Mouse (Mus musculus) forebrain, embryonic 14.5 days (tissue): Measurements from ENCODE around the gene Lrfn2. TPM values are rescaled to one million over a fixed set of nuclear protein-coding genes. Genes with fewer than 3 reads are reported as not detected.

Source experiments
- ATAC-seq: fragments of 200-750 bp; cut with Nextera tagmentation; 2 replicates; pipeline ENCODE4 v1.8.0; 2017; ENCODE audit warnings: mild to moderate bottlenecking, moderate library complexity
- DNase-seq: peaks from one replicate; pipeline ENCODE4 v3.0.0-alpha.2; 2015; ENCODE audit warnings: low spot score
- H3K27ac ChIP-seq: fragments of 300-500 bp; sonication (generic); 2 replicates; pipeline ENCODE4 v1.5.1; 2014; ENCODE audit warnings: low read depth, mild to moderate bottlenecking, control low read depth, low read length, moderate library complexity
- H3K27me3 ChIP-seq: fragments of 300-500 bp; sonication (generic); replicated peaks from 2 replicates; pipeline ENCODE4 v1.6.1; 2014; ENCODE audit warnings: low read length, control low read depth, mixed read lengths; ENCODE audit not compliant: control insufficient read depth, insufficient read depth
- H3K36me3 ChIP-seq: fragments of 300-500 bp; sonication (generic); 2 replicates; pipeline ENCODE4 v1.6.1; 2014; ENCODE audit warnings: low read length, control low read depth; ENCODE audit not compliant: control insufficient read depth, insufficient read depth
- H3K4me1 ChIP-seq: fragments of 300-500 bp; sonication (generic); 2 replicates; pipeline ENCODE4 v1.6.1; 2014; ENCODE audit warnings: antibody characterized with exemption, low read length, control low read depth; ENCODE audit not compliant: control insufficient read depth, insufficient read depth
- H3K4me2 ChIP-seq: fragments of 300-500 bp; sonication (generic); 2 replicates; pipeline ENCODE4 v1.6.1; 2014; ENCODE audit warnings: mild to moderate bottlenecking, control low read depth, low read length
- H3K4me3 ChIP-seq: fragments of 300-500 bp; sonication (generic); 2 replicates; pipeline ENCODE4 v1.5.1; 2014; ENCODE audit warnings: low read depth, low read length, control low read depth
- H3K9ac ChIP-seq: fragments of 300-500 bp; sonication (generic); 2 replicates; pipeline ENCODE4 v1.6.1; 2014; ENCODE audit warnings: mild to moderate bottlenecking, low read length, control low read depth, moderate library complexity
- H3K9me3 ChIP-seq: fragments of 300-500 bp; sonication (generic); replicated peaks from 2 replicates; pipeline ENCODE4 v1.6.1; 2016; ENCODE audit warnings: low read length, control low read depth, mixed read lengths; ENCODE audit not compliant: control insufficient read depth
- WGBS: fragments of 180-500 bp; shearing (Covaris S2); extraction: QIAGEN DNeasy Blood & Tissue Kit; methylation state at CpG from one replicate; pipeline ENCODE4 v1.1.7; 2014; 5-methylcytosine and 5-hydroxymethylcytosine counted together
- polyA plus RNA-seq: library from polyadenylated mRNA; unstranded; fragments of >200 nt; fragmentation: Nextera tagmentation; extraction: Ambion mirVana; gene quantifications from 2 replicates; pipeline ENCODE4 v1.2.1, GENCODE M21; 2014

Gene Lrfn2
- polyA plus RNA-seq, 1 experiment from 2014 or later = 3.5 TPM

DNA sequence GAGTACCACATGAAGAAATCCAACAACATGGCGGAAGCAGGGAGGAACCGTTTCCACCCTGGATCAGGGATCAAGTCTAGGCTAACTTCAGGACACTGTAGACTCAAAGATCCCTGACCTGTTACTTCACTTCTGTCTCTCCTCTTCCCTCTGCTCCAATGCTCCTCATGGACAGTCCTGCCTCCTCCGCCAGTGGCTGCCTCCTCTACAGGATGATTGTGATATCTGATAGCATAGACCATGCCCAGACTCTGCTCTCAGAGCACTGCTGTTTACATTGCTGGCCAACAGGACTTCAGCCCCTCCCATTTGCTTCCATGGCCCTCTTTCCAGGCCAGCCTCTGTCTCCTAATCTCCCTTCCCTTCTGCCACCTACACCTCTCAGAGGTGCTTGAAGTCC lies 132.9 kb downstream of the Lrfn2 start:
- Histone ChIP-seq H3K4me2 (no peak overlapping the region), H3K36me3 (no peaks in the 10 kb centered on the region), H3K27ac (no peak overlapping the region), H3K27me3 (no peaks in the 10 kb centered on the region), H3K9me3 (no peaks in the 10 kb centered on the region), H3K4me3 (no peak overlapping the region), H3K4me1 (peaks cover 5% of the 10 kb centered on the region; the same call in 1 of the 2 replicates), H3K9ac (no peak overlapping the region)
- DNase-seq (no peak), ATAC-seq (no peak)
- 99% methylated on average over 3 of the region's 3 CpGs for whole genome bisulfite sequencing

DNA sequence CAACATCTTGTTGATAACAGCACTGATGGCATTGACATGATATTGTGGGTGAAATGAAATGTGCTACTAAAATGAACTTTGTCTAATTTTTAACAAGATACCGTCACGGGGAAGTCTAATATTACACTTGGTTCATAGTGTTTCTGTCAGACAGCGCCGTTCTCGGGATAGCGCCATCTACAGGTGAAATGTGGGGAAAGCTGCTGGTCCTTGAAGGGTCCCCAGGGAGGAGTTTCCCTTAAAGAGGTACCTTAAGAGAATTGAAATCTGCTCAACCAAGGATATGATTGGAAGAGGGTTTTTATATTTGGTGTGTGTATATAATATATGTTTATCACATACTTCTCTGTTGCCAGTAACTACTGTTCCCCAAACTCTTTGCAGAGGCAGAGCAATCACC lies 134.6 kb downstream of the Lrfn2 start:
- Histone ChIP-seq H3K4me2 (no peak overlapping the region), H3K9me3 (no peaks in the 10 kb centered on the region), H3K4me1 (peaks cover 5% of the 10 kb centered on the region; the same call in 1 of the 2 replicates), H3K36me3 (no peaks in the 10 kb centered on the region), H3K4me3 (no peak overlapping the region), H3K9ac (no peak overlapping the region), H3K27ac (no peak overlapping the region), H3K27me3 (no peaks in the 10 kb centered on the region)
- WGBS = 64% methylated on average over 6 of the region's 6 CpGs
- ATAC-seq (no peak), DNase-seq (no peak)

- DNase-seq (peak; percentile 64), ATAC-seq (peak; percentile 85)
- no peaks in the 10 kb centered on the region for H3K27me3 ChIP-seq
- H3K4me3 ChIP-seq = no peak overlapping the region
- H3K4me1 ChIP-seq = no peaks in the 10 kb centered on the region
- no peak overlapping the region for H3K9ac ChIP-seq
- no peaks in the 10 kb centered on the region for H3K36me3 ChIP-seq
- H3K27ac ChIP-seq = no peak overlapping the region
- no peaks in the 10 kb centered on the region for H3K9me3 ChIP-seq
- 61% methylated on average over 2 of the region's 2 CpGs for WGBS
- H3K4me2 ChIP-seq = no peak overlapping the region
These were observed 146.0 kb downstream of the Lrfn2 start for GRCm38 (mm10) chr17:49078168-49078567.

DNA sequence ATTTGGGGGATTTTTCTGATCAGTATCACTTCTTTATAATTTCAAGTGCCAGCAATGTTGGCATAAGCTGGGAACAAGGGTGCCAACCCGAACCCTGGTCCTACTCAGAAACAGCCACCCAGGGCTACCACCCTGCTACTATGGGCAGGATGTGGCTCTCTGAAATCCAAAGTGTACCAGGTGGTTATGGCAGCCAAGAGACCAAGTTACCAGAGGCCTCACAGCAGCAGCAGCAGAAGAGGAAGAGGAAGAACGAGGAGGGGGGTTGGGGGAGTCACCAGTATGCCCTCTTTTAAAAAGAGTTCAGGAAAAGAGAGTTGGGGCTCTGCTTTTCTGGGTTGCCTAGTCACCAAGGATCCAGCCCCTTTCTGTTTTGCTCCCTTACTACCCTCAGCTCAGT lies 147.5 kb downstream of the Lrfn2 start:
- no peak for DNase-seq

GRCm38 (mm10) chr17:49083594-49084380 lies 151.6 kb downstream of the Lrfn2 start:
- ATAC-seq (no peak), DNase-seq (peak; percentile 32)
- no peaks in the 10 kb centered on the region for H3K27me3 ChIP-seq
- no peak overlapping the region for H3K27ac ChIP-seq
- H3K36me3 ChIP-seq = no peaks in the 10 kb centered on the region
- no peaks in the 10 kb centered on the region for H3K4me1 ChIP-seq
- no peaks in the 10 kb centered on the region for H3K9me3 ChIP-seq
- no peak overlapping the region for H3K4me3 ChIP-seq
- 72% methylated on average over 9 of the region's 9 CpGs for WGBS
- H3K9ac ChIP-seq = no peak overlapping the region
- no peak overlapping the region for H3K4me2 ChIP-seq

More for the DNA sequence above, 147.5 kb downstream of the Lrfn2 start:
- Histone ChIP-seq H3K4me1 (no peaks in the 10 kb centered on the region), H3K27ac (no peak overlapping the region), H3K4me2 (no peak overlapping the region), H3K9me3 (no peaks in the 10 kb centered on the region), H3K4me3 (no peak overlapping the region), H3K27me3 (no peaks in the 10 kb centered on the region), H3K36me3 (no peaks in the 10 kb centered on the region), H3K9ac (no peak overlapping the region)
- ATAC-seq = no peak
- 60% methylated on average over 2 of the region's 2 CpGs for WGBS

- no peaks in the 10 kb centered on the region for H3K9me3 ChIP-seq
- 95% methylated on average over 4 of the region's 4 CpGs for WGBS
- no peak for ATAC-seq
- no peak overlapping the region for H3K9ac ChIP-seq
- H3K4me2 ChIP-seq = no peak overlapping the region
- no peaks in the 10 kb centered on the region for H3K36me3 ChIP-seq
- H3K4me1 ChIP-seq = no peaks in the 10 kb centered on the region
- DNase-seq = no peak
- H3K27ac ChIP-seq = no peak overlapping the region
- H3K27me3 ChIP-seq = no peaks in the 10 kb centered on the region
- no peak overlapping the region for H3K4me3 ChIP-seq
These were observed 152.9 kb downstream of the Lrfn2 start for GRCm38 (mm10) chr17:49085111-49085510.

DNA sequence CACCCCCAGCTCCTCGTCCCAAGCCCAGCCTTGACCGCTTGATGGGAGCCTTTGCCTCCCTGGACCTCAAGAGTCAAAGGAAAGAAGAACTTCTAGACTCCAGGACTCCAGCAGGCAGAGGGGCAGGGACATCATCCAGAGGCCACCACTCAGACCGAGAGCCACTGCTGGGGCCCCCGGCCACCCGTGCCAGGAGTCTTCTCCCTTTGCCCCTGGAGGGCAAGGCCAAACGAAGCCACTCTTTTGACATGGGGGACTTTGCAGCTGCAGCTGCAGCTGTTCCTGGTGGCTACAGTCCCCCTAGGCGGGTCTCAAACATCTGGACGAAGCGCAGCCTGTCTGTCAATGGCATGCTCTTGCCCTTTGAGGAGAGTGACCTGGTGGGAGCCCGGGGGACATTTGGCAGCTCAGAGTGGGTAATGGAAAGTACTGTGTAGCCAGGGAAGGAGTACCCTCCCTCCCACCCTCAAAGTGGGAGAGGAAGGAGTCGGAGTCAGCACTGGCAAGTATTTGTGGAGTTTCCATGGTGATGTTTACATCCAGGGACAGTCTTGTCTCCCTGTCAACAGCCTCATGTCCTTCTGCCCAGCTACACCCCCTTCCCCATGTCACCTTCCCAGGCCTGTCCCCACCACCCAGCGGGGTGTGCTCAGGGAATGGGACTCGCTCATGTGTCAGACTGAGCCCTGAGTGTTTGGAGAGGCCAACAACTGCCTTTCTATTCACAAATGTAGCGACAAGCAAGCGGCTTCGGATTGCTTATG lies 164.8 kb downstream of the Lrfn2 start:
- no peaks in the 10 kb centered on the region for H3K4me1 ChIP-seq
- WGBS = 89% methylated on average over 16 of the region's 16 CpGs
- H3K9ac ChIP-seq = no peak overlapping the region
- ATAC-seq (no peak), DNase-seq (no peak)
- H3K9me3 ChIP-seq = no peaks in the 10 kb centered on the region
- no peaks in the 10 kb centered on the region for H3K27me3 ChIP-seq
- no peak overlapping the region for H3K4me2 ChIP-seq
- no peaks in the 10 kb centered on the region for H3K36me3 ChIP-seq
- H3K4me3 ChIP-seq = no peak overlapping the region
- H3K27ac ChIP-seq = no peak overlapping the region

DNA sequence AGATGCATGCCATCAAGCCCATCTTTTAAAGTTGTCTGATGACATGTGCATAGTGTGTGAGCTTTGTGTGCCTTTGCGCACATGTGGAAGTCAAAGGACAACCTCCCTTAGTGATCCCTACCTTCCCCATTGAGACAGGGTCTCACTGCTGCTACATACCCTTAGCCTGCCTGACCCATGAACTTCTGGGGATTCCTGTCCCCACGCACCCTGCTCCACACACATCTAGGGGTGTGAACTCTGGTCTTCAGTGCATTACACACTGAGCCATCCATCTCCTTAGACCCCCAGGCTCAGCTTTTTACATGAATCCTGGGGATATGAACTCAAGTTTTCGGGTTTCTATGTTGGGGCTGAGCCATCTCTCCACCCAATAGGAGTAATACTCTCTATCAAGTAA lies 179.2 kb downstream of the Lrfn2 start:
- 90% methylated on average over 3 of the region's 3 CpGs for WGBS
- Histone ChIP-seq H3K9me3 (no peaks in the 10 kb centered on the region), H3K27ac (no peak overlapping the region), H3K27me3 (no peaks in the 10 kb centered on the region), H3K4me2 (no peak overlapping the region), H3K9ac (no peak overlapping the region), H3K36me3 (no peaks in the 10 kb centered on the region), H3K4me3 (no peak overlapping the region), H3K4me1 (no peaks in the 10 kb centered on the region)
- ATAC-seq = no peak
- no peak for DNase-seq

- Histone ChIP-seq H3K27ac (no peak overlapping the region), H3K27me3 (no peaks in the 10 kb centered on the region), H3K9me3 (no peaks in the 10 kb centered on the region), H3K9ac (no peak overlapping the region), H3K4me3 (no peak overlapping the region), H3K36me3 (no peaks in the 10 kb centered on the region), H3K4me1 (no peaks in the 10 kb centered on the region), H3K4me2 (no peak overlapping the region)
- no peak for ATAC-seq
- DNase-seq = no peak
- 92% methylated on average over 2 of the region's 2 CpGs for WGBS
These were observed 179.7 kb downstream of the Lrfn2 start for GRCm38 (mm10) chr17:49111911-49112310.
